Mouse (Mus musculus) CH12.LX (cell line): ENCODE results near the gene Dlgap1. TPM values are rescaled to one million over a fixed set of nuclear protein-coding genes. Genes with fewer than 3 reads are reported as not detected.

Experiments
- DNase-seq: peaks from one replicate; pipeline ENCODE4 v3.0.0-alpha.2; 2013; ENCODE audit errors: extremely low read depth
- H3K27ac ChIP-seq: 2 replicates; pipeline ENCODE4 v1.5.1; 2012; ENCODE audit warnings: low read depth, mild to moderate bottlenecking, control low read depth, moderate library complexity; ENCODE audit not compliant: insufficient read depth
- H3K27me3 ChIP-seq: replicated peaks from 2 replicates; pipeline ENCODE3; 2012; ENCODE audit warnings: inconsistent platforms
- H3K36me3 ChIP-seq, 2 experiments: replicated peaks in 1 of 2; 2 replicates each; pipeline versions ENCODE3 to v1.6.1; 2012; ENCODE audit warnings: inconsistent platforms in 1 of 2, low read length in 1 of 2, mild to moderate bottlenecking in 1 of 2, mixed read lengths in 1 of 2, moderate library complexity in 1 of 2; ENCODE audit not compliant: control insufficient read depth in 1 of 2, insufficient read depth in 1 of 2
- H3K4me1 ChIP-seq, 2 experiments: 2 replicates each; pipeline ENCODE4 v1.6.1; 2012; ENCODE audit warnings: inconsistent platforms in 1 of 2, moderate library complexity in 1 of 2; ENCODE audit not compliant: insufficient read depth in 2 of 2, control insufficient read depth in 1 of 2
- H3K4me2 ChIP-seq: 2 replicates; pipeline ENCODE4 v1.6.1; 2012; ENCODE audit warnings: low read depth, mild to moderate bottlenecking, control low read depth; ENCODE audit not compliant: poor library complexity, insufficient read depth, severe bottlenecking
- H3K4me3 ChIP-seq, 3 experiments: fragments of 150-350 bp in 1 of 3; sonication (generic) in 1 of 3; replicated peaks in 1 of 3; 2 replicates each; pipeline versions ENCODE3 to v1.5.1; 2011 to 2012; ENCODE audit warnings: low read depth in 2 of 3, low read length in 2 of 3, mild to moderate bottlenecking in 2 of 3, moderate library complexity in 2 of 3, control low read depth in 1 of 3, improper control_type of control experiment in 1 of 3, inconsistent platforms in 1 of 3, mixed read lengths in 1 of 3; ENCODE audit not compliant: poor library complexity in 1 of 3
- H3K79me2 ChIP-seq: replicated peaks from 2 replicates; pipeline ENCODE4 v1.6.1; 2012; ENCODE audit warnings: mild to moderate bottlenecking, moderate library complexity; ENCODE audit not compliant: control insufficient read depth, poor library complexity, insufficient read depth, severe bottlenecking; ENCODE audit errors: extremely low read depth
- H3K9ac ChIP-seq: 2 replicates; pipeline ENCODE4 v1.6.1; 2012; ENCODE audit warnings: low read depth, mild to moderate bottlenecking, control low read depth, moderate library complexity; ENCODE audit not compliant: insufficient read depth
- H3K9me3 ChIP-seq: replicated peaks from 2 replicates; pipeline ENCODE3; 2012; ENCODE audit warnings: low read length, inconsistent platforms, mixed read lengths
- BHLHE40 ChIP-seq: IDR thresholded peaks from 2 replicates; pipeline ENCODE4 v1.6.1; 2011; ENCODE audit warnings: mild to moderate bottlenecking, low read depth, low read length, improper control_type of control experiment
- CHD1 ChIP-seq: IDR thresholded peaks from 2 replicates; pipeline ENCODE4 v1.6.1; 2012; ENCODE audit warnings: low read depth, low read length, improper control_type of control experiment, inconsistent platforms
- CHD2 ChIP-seq: IDR thresholded peaks from 2 replicates; pipeline ENCODE4 v1.6.1; 2011; ENCODE audit warnings: low read length, improper control_type of control experiment
- CTCF ChIP-seq, 2 experiments: IDR thresholded peaks in 1 of 2; conservative IDR thresholded peaks in 1 of 2; 2 replicates each; pipeline ENCODE4 v1.5.1; 2011 to 2012; ENCODE audit warnings: low read depth in 2 of 2, low read length in 2 of 2, improper control_type of control experiment in 1 of 2, inconsistent platforms in 1 of 2, mild to moderate bottlenecking in 1 of 2, moderate library complexity in 1 of 2
- E2F4 ChIP-seq: IDR thresholded peaks from 2 replicates; pipeline ENCODE4 v1.6.1; 2011; ENCODE audit warnings: low read depth, low read length, improper control_type of control experiment; ENCODE audit not compliant: insufficient replicate concordance
- KAT2A ChIP-seq: IDR thresholded peaks from 2 replicates; pipeline ENCODE4 v1.6.1; 2012; ENCODE audit warnings: low read length, improper control_type of control experiment, inconsistent platforms; ENCODE audit not compliant: insufficient replicate concordance
- MAFK ChIP-seq: IDR thresholded peaks from 2 replicates; pipeline ENCODE4 v1.6.1; 2011; ENCODE audit warnings: low read length, improper control_type of control experiment; ENCODE audit not compliant: insufficient replicate concordance
- MEF2A ChIP-seq: IDR thresholded peaks from 2 replicates; pipeline ENCODE4 v1.6.1; 2014; ENCODE audit warnings: low read depth, mild to moderate bottlenecking, inconsistent platforms, low read length, improper control_type of control experiment, borderline replicate concordance
- MYC ChIP-seq: IDR thresholded peaks from 2 replicates; pipeline ENCODE4 v1.6.1; 2011; ENCODE audit warnings: low read depth, mild to moderate bottlenecking, improper control_type of control experiment, low read length
- PAX5 ChIP-seq: IDR thresholded peaks from 2 replicates; pipeline ENCODE4 v1.6.1; 2012; ENCODE audit warnings: low read length, inconsistent platforms, mixed read lengths
- RAD21 ChIP-seq: IDR thresholded peaks from 2 replicates; pipeline ENCODE4 v1.6.1; 2011; ENCODE audit warnings: low read depth, mild to moderate bottlenecking, low read length, improper control_type of control experiment, moderate library complexity
- RCOR1 ChIP-seq: conservative IDR thresholded peaks from 2 replicates; pipeline ENCODE4 v1.6.1; 2012; ENCODE audit warnings: low read depth, mild to moderate bottlenecking, inconsistent platforms, low read length, improper control_type of control experiment
- TBP ChIP-seq: conservative IDR thresholded peaks from 2 replicates; pipeline ENCODE4 v1.6.1; 2011; ENCODE audit warnings: low read depth, low read length, improper control_type of control experiment
- UBTF ChIP-seq: IDR thresholded peaks from 2 replicates; pipeline ENCODE4 v1.6.1; 2012; ENCODE audit warnings: low read depth, mild to moderate bottlenecking, inconsistent platforms, low read length, improper control_type of control experiment, moderate library complexity
- USF2 ChIP-seq: conservative IDR thresholded peaks from 2 replicates; pipeline ENCODE4 v1.6.1; 2011; ENCODE audit warnings: low read depth, low read length, improper control_type of control experiment
- ZKSCAN1 ChIP-seq: IDR thresholded peaks from 2 replicates; pipeline ENCODE4 v1.6.1; 2012; ENCODE audit warnings: low read depth, inconsistent platforms, low read length, improper control_type of control experiment, borderline replicate concordance
- dilution Hi-C: fragments of 300-500 bp; cut with MboI; formaldehyde crosslinking; loops from 2 replicates; pipeline ENCODE4 v1.14.3; 2020; ENCODE audit warnings: low sequenced_read_pairs; ENCODE audit not compliant: extremely low pct_unique_long_range_greater_than_20kb, extremely low pct_ligation_motif_present
- in situ Hi-C: fragments of 300-500 bp; cut with MboI; formaldehyde crosslinking; loops from 3 replicates; pipeline ENCODE4 v1.14.3; 2019; ENCODE audit warnings: low sequenced_read_pairs, low pct_ligation_motif_present, low pct_unique_long_range_greater_than_20kb, mixed read lengths
- polyA plus RNA-seq: library from polyadenylated mRNA; unstranded; fragments of >175 nt; gene quantifications from 2 replicates; pipeline ENCODE4 v1.2.1, GENCODE M21; 2012; ENCODE audit warnings: low read depth; ENCODE audit not compliant: insufficient read length
- total RNA-seq, 2 experiments: library from RNA; depleted of rRNA; stranded (reverse); fragments of 300-350 nt in 1 of 2; fragments of >200 nt in 1 of 2; gene quantifications; 2 replicates each; pipeline ENCODE4 v1.2.3; 2012 to 2014

The Dlgap1 gene
- total and polyA plus RNA-seq, 3 experiments: 0.51 to 2.7 (median 1.2) TPM

DNA sequence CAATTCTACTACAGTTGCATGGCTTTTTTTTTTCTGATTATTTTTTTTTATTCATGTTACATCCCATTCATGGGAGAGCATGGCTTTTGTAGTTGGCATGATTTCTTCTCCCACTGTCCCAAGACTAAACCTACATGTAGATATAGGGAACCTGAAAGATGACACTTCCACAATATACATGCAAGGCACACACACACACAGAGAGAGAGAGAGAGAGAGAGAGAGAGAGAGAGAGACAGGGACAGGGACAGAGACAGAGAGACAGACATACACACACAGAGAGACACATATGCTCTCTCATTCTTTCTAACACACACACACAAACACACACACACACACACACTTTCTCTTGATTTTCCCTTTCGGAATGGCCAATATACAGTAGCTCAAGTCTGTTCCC lies 395.1 kb downstream of the Dlgap1 start:
- H3K4me1 ChIP-seq: no peaks in the 10 kb centered on the region
- H3K36me3 ChIP-seq: no peaks in the 10 kb centered on the region
- no peak overlapping the region for H3K4me2 ChIP-seq
- TF ChIP-seq USF2 (no peak), RCOR1 (no peak), MEF2A (no peak), ZKSCAN1 (no peak)
- no peaks in the 10 kb centered on the region for H3K79me2 ChIP-seq
- H3K9ac ChIP-seq: no peak overlapping the region
- no peak for DNase-seq
- in situ Hi-C loops (no loop called here), dilution Hi-C loops (no loop called here)
- no peaks in the 10 kb centered on the region for H3K9me3 ChIP-seq
- no peaks in the 10 kb centered on the region for H3K27me3 ChIP-seq
- no peak overlapping the region for H3K27ac ChIP-seq
- no peak overlapping the region for H3K4me3 ChIP-seq

DNA sequence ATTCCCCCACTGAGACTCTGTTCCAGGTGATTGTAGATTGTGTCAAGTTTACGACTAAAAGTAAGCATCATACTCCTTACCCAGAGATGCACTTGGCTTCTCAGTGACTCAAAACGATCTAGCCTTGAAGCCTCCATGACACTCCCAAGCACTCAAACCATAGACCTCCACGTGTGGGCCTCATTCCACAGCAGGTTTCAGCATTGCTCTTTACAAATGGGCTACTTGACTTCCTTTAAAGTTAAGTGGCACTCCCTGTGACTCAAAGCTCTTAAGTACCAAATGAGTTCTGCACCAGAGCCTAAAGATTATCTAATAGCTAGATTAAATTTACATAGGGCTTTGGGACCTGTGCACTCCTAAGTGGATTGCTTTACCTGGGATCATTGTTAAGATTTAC lies 400.3 kb downstream of the Dlgap1 start:
- Histone ChIP-seq H3K4me1 (no peaks in the 10 kb centered on the region), H3K27me3 (no peaks in the 10 kb centered on the region), H3K4me3 (no peak overlapping the region), H3K9me3 (no peaks in the 10 kb centered on the region), H3K27ac (no peak overlapping the region), H3K9ac (no peak overlapping the region), H3K36me3 (no peaks in the 10 kb centered on the region), H3K79me2 (no peaks in the 10 kb centered on the region), H3K4me2 (no peak overlapping the region)
- TF ChIP-seq RAD21 (no peak), KAT2A (no peak), CHD2 (no peak), CTCF (conservative IDR thresholded peaks at IDR 0.05 in 1 of 2, IDR thresholded peaks at IDR 0.05 in 1 of 2; ENCODE audit: low read depth in 2 of 2, low read length in 2 of 2) (no peak), PAX5 (no peak), CHD1 (no peak), RCOR1 (no peak), TBP (no peak), E2F4 (no peak), MYC (no peak), MAFK (no peak), BHLHE40 (no peak), UBTF (no peak)
- dilution Hi-C loops: no loop called here
- no peak for DNase-seq
- in situ Hi-C loops: no loop called here
